Mouse (Mus musculus) brain, embryonic 14.5 days (tissue): ENCODE measurements at regions not wholly inside any gene's neighbourhood (a gene's known extent, or its start where the extent isn't known, plus 50 kb on each side); places are given as distances from the start of the nearest gene placed in this dataset.

ENCODE experiments used
- DNase-seq: peaks from one replicate; pipeline ENCODE4 v3.0.0-alpha.2; 2011; ENCODE audit warnings: low read depth
- CTCF ChIP-seq: fragments of 200-500 bp; IDR thresholded peaks from 2 replicates; pipeline ENCODE4 v1.5.1; 2012; ENCODE audit warnings: inconsistent platforms, mild to moderate bottlenecking, moderate library complexity, borderline replicate concordance; ENCODE audit not compliant: insufficient read depth, insufficient read length; ENCODE audit errors: extremely low read depth
- POLR2A ChIP-seq: fragments of 200-500 bp; IDR thresholded peaks from 2 replicates; pipeline ENCODE4 v1.6.1; 2012; ENCODE audit warnings: mild to moderate bottlenecking, inconsistent platforms, borderline replicate concordance; ENCODE audit not compliant: poor library complexity, insufficient read depth, insufficient read length, severe bottlenecking; ENCODE audit errors: extremely low read depth

DNA sequence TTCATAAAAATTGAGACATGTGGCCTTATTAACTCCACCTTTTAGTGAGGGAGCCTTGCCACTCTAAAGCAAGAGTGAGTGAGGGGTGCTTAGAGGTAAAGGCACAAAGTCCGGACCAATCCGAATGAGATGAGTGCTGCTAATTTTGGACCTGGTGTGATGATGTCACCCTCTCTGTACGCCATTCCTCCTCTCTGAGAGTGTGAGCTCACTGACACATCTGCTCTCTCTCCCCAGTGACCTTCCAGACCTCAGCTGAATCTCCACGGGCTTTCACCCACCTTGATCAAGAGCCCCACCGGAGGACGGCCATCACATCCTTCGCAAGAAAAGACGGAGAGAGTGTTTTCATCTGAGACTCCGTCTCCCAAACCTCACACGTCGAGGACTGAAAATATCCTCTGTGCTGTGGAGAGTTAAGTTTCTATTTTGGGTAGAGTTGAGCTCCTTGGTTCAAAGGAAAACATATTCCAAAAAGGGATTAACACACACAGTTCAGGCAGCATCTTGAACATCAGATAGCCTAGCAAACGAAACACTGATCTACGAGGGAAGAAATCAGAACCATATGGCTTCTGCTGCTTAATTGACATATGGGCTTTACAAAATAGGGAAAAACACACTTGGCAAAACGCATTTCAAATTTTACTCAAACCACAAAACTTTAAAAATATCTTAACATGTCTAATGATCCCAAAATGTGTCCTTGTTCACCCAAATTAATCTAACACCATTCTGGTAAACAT lies 96.2 kb upstream of the 3110018I06Rik start:
- TF ChIP-seq CTCF = no peak
- TF ChIP-seq POLR2A = no peak
- DNase-seq = peak; percentile 54

GRCm38 (mm10) chr12:107394467-107394866 lies 94.0 kb upstream of the 3110018I06Rik start:
- TF ChIP-seq POLR2A (no peak), CTCF (no peak)
- DNase-seq = no peak

DNA sequence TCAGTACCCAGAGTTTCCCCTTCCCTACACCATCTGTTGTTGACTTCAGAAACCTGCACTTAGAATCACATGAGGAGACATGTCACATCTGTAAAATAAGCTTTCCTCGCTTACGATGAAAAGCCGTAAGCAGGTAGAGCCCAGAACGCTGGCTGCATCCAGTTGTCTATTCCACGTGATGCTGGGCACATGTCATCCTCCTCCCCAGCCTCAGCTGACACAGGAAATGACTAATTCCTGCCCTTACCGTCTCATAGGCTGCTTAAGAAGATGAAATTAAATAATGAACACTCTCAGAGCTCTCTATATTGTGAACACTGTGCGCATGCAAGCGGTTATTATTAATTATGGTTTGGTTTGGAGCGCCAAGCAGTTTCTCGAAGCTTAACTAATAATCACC lies 83.6 kb upstream of the 3110018I06Rik start:
- TF ChIP-seq POLR2A (no peak), CTCF (no peak)
- peak; percentile 28 for DNase-seq

- TF ChIP-seq CTCF (no peak), POLR2A (no peak)
- DNase-seq = no peak
Observed at GRCm38 (mm10) chr12:107423923-107424322, 64.5 kb upstream of the 3110018I06Rik start.

DNA sequence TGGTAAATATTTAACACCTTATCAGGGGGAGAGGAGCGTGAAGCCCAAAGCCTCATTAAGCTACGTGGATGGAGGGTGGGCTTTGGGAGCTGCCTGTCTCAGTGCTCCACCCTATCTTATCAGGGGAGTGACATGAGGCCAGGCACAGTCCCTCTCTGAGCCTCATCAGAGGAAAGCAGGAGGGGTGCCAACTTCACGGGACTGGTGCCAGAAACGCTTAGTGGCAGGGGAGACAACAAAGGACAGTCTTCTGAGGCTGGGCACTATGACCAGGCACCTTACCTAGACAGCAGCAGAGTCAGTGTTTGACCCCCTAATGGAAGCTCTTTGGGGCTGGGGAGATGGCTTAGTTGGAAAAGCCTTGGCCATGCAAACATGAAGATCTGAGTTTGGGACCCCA lies 49.9 kb upstream of the 3110018I06Rik start:
- peak; percentile 56 for DNase-seq

More for the DNA sequence above, 49.9 kb upstream of the 3110018I06Rik start:
- TF ChIP-seq CTCF = no peak
- TF ChIP-seq POLR2A = no peak
